Mouse (Mus musculus) hindbrain, postnatal 0 days (tissue): ENCODE measurements around the gene Dip2c. TPM values are rescaled to one million over a fixed set of nuclear protein-coding genes. Genes with fewer than 3 reads are reported as not detected.

Source experiments
- ATAC-seq: fragments of 200-750 bp; cut with Nextera tagmentation; 2 replicates; pipeline ENCODE4 v1.8.0; 2017; ENCODE audit warnings: mild to moderate bottlenecking, moderate TSS enrichment, moderate library complexity
- DNase-seq: peaks from one replicate; pipeline ENCODE4 v3.0.0-alpha.2; 2015; ENCODE audit warnings: low spot score
- H3K27ac ChIP-seq: fragments of 300-500 bp; sonication (generic); 2 replicates; pipeline ENCODE4 v1.5.1; 2014; ENCODE audit warnings: mild to moderate bottlenecking
- H3K27me3 ChIP-seq: fragments of 300-500 bp; sonication (generic); 2 replicates; pipeline ENCODE4 v1.6.1; 2014; ENCODE audit warnings: low read length, mixed read lengths; ENCODE audit not compliant: insufficient read depth
- H3K36me3 ChIP-seq: fragments of 300-500 bp; sonication (generic); 2 replicates; pipeline ENCODE4 v1.6.1; 2014; ENCODE audit warnings: low read length, mixed read lengths; ENCODE audit not compliant: insufficient read depth
- H3K4me1 ChIP-seq: fragments of 300-500 bp; sonication (generic); 2 replicates; pipeline ENCODE4 v1.6.1; 2014; ENCODE audit warnings: antibody characterized with exemption, low read length, mixed read lengths; ENCODE audit not compliant: insufficient read depth
- H3K4me2 ChIP-seq: fragments of 300-500 bp; sonication (generic); 2 replicates; pipeline ENCODE4 v1.6.1; 2014; ENCODE audit warnings: low read depth, mild to moderate bottlenecking, low read length, moderate library complexity, mixed read lengths
- H3K4me3 ChIP-seq: fragments of 300-500 bp; sonication (generic); 2 replicates; pipeline ENCODE4 v1.5.1; 2014; ENCODE audit warnings: low read length
- H3K9ac ChIP-seq: fragments of 300-500 bp; sonication (generic); replicated peaks from 2 replicates; pipeline ENCODE4 v1.6.1; 2014; ENCODE audit warnings: mild to moderate bottlenecking, low read length, moderate library complexity, mixed read lengths
- H3K9me3 ChIP-seq: fragments of 300-500 bp; sonication (generic); 2 replicates; pipeline ENCODE4 v1.6.1; 2016; ENCODE audit warnings: low read length, mixed read lengths
- CTCF ChIP-seq: IDR thresholded peaks from 2 replicates; pipeline ENCODE4 v1.5.1; 2016; ENCODE audit warnings: antibody characterized with exemption, control low read depth, low read depth
- WGBS: fragments of 180-500 bp; shearing (Covaris S2); extraction: QIAGEN DNeasy Blood & Tissue Kit; methylation state at CpG from one replicate; pipeline ENCODE4 v1.1.7; 2014; 5-methylcytosine and 5-hydroxymethylcytosine counted together
- polyA plus RNA-seq: library from polyadenylated mRNA; unstranded; fragments of >200 nt; fragmentation: Nextera tagmentation; extraction: Ambion mirVana; gene quantifications from 2 replicates; pipeline ENCODE4 v1.2.1, GENCODE M21; 2015
- total RNA-seq: library from RNA; depleted of rRNA; stranded (reverse); fragments of >200 nt; gene quantifications from 2 replicates; pipeline ENCODE4 v1.2.3, GENCODE M21; 2014

The Dip2c gene
- total and polyA plus RNA-seq, 2 experiments from 2014 or later: 9.2 to 73.6 TPM

DNA sequence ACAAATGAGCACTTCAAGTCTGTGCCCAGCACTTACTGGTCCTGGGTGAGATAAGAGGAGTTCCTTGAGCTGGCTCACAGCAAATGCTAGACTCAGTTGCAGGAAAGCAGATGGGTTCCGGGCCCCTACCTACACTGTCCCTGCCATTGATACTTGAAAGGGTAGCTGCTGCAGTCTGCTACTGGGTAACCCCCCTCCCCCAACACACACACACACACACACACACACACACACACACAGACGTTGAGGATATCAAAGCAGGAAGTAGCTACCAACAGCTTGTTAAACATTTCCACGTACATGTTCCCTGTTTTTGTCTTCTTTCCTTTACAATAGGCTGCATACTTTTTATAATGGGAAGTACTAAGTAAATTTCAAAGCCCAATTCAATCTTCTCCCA lies 361.6 kb downstream of the Dip2c start:
- ATAC-seq (no peak), DNase-seq (no peak)
- Histone ChIP-seq H3K4me3 (no peak overlapping the region), H3K4me2 (no peak overlapping the region), H3K9ac (no peak overlapping the region), H3K36me3 (no peaks in the 10 kb centered on the region), H3K9me3 (no peaks in the 10 kb centered on the region), H3K27me3 (no peaks in the 10 kb centered on the region), H3K4me1 (no peaks in the 10 kb centered on the region), H3K27ac (no peak overlapping the region)
- WGBS: 62% methylated on average over 3 of the region's 3 CpGs
- no peak for TF ChIP-seq CTCF

GRCm38 (mm10) chr13:9648716-9649115 lies 372.4 kb downstream of the Dip2c start:
- Histone ChIP-seq H3K27me3 (no peaks in the 10 kb centered on the region), H3K36me3 (no peaks in the 10 kb centered on the region), H3K9me3 (no peaks in the 10 kb centered on the region), H3K9ac (no peak overlapping the region), H3K4me3 (no peak overlapping the region), H3K4me1 (no peaks in the 10 kb centered on the region), H3K4me2 (no peak overlapping the region), H3K27ac (no peak overlapping the region)
- ATAC-seq (no peak), DNase-seq (no peak)
- TF ChIP-seq CTCF: no peak
- 94% methylated on average over 13 of the region's 13 CpGs for WGBS

- ATAC-seq: no peak
- Histone ChIP-seq H3K36me3 (no peaks in the 10 kb centered on the region), H3K9ac (no peak overlapping the region), H3K4me2 (no peak overlapping the region), H3K27me3 (no peaks in the 10 kb centered on the region), H3K4me3 (no peak overlapping the region), H3K9me3 (no peaks in the 10 kb centered on the region), H3K4me1 (no peaks in the 10 kb centered on the region), H3K27ac (no peak overlapping the region)
- TF ChIP-seq CTCF: no peak
- 84% methylated on average over 1 of the region's 1 CpGs for WGBS
- DNase-seq: no peak
Measured at GRCm38 (mm10) chr13:9649894-9650293, 373.6 kb downstream of the Dip2c start.

GRCm38 (mm10) chr13:9650580-9650979 lies 374.3 kb downstream of the Dip2c start:
- Histone ChIP-seq H3K36me3 (0 out of 2 replicates have a peak, but pooled peaks cover 4% of the 10 kb centered on the region), H3K9me3 (no peaks in the 10 kb centered on the region), H3K4me1 (no peaks in the 10 kb centered on the region), H3K27ac (no peak overlapping the region), H3K9ac (no peak overlapping the region), H3K27me3 (no peaks in the 10 kb centered on the region), H3K4me2 (no peak overlapping the region), H3K4me3 (no peak overlapping the region)
- ATAC-seq: no peak
- TF ChIP-seq CTCF: no peak
- no peak for DNase-seq

- H3K36me3 ChIP-seq: peaks cover 14% of the 10 kb centered on the region
- DNase-seq (no peak), ATAC-seq (no peak)
- TF ChIP-seq CTCF: no peak
- H3K27ac ChIP-seq: no peak overlapping the region
- H3K4me1 ChIP-seq: no peaks in the 10 kb centered on the region
- H3K9me3 ChIP-seq: no peaks in the 10 kb centered on the region
- H3K27me3 ChIP-seq: no peaks in the 10 kb centered on the region
- H3K4me2 ChIP-seq: no peak overlapping the region
- no peak overlapping the region for H3K4me3 ChIP-seq
- WGBS: 83% methylated on average over 3 of the region's 3 CpGs
- H3K9ac ChIP-seq: no peak overlapping the region
Measured at GRCm38 (mm10) chr13:9653018-9653417, 376.7 kb downstream of the Dip2c start.

- H3K4me3 ChIP-seq: no peak overlapping the region
- WGBS: 93% methylated on average over 6 of the region's 6 CpGs
- peaks cover 30% of the 10 kb centered on the region for H3K36me3 ChIP-seq
- no peaks in the 10 kb centered on the region for H3K4me1 ChIP-seq
- H3K27ac ChIP-seq: no peak overlapping the region
- no peaks in the 10 kb centered on the region for H3K9me3 ChIP-seq
- ATAC-seq (no peak), DNase-seq (no peak)
- no peak overlapping the region for H3K4me2 ChIP-seq
- no peak for TF ChIP-seq CTCF
- H3K9ac ChIP-seq: no peak overlapping the region
- H3K27me3 ChIP-seq: no peaks in the 10 kb centered on the region
Measured at GRCm38 (mm10) chr13:9656613-9657012, 380.3 kb downstream of the Dip2c start.

GRCm38 (mm10) chr13:9660711-9661110 lies 384.4 kb downstream of the Dip2c start:
- Histone ChIP-seq H3K9me3 (no peaks in the 10 kb centered on the region), H3K4me1 (no peaks in the 10 kb centered on the region), H3K4me3 (no peak overlapping the region), H3K4me2 (no peak overlapping the region), H3K9ac (no peak overlapping the region), H3K27ac (no peak overlapping the region), H3K36me3 (peaks cover 31% of the 10 kb centered on the region), H3K27me3 (no peaks in the 10 kb centered on the region)
- DNase-seq (no peak), ATAC-seq (no peak)
- TF ChIP-seq CTCF: no peak
- whole genome bisulfite sequencing: 76% methylated on average over 1 of the region's 1 CpGs
